Mouse (Mus musculus): ENCODE results near the gene Dio1. TPM values are rescaled to one million over a fixed set of nuclear protein-coding genes. Genes with fewer than 3 reads are reported as not detected.

Dio1 gene
- polyA plus RNA-seq, 1 experiment from 2014 or later = 2.3 TPM

DNA sequence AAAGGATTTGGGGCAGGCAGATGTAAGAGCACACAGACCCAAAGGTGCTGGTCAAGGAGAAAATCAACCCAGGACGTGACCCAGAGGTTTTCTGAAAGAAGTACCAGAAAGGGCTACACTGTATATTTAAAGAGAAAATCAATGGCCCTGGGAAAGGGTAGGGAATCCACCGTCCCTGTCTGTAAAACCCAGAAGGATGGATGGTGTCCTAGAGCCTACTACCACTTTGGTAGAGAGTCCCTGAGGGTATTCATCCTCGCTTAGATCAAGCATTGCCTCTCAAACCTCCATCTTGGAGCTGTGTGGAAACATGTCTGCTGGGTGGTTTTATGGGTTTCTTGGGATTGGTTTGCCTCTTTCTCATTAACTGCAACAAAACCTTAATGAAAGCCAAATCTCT lies 52.6 kb downstream of the Dio1 start:
- H3K4me1 ChIP-seq (replicated peaks; ENCODE audit: insufficient read depth, low read length) = peaks cover 3% of the 10 kb centered on the region; the same call in 1 of the 2 replicates
- ATAC-seq (replicated peaks; ENCODE audit: low FRiP score, low read depth) (no peak), DNase-seq (ENCODE audit: low spot score) (no peak)
- WGBS = 28% methylated on average over 3 of the region's 3 CpGs
- no peaks in the 10 kb centered on the region for H3K36me3 ChIP-seq (ENCODE audit: insufficient read depth, low read length)
- peak overlapping the region; percentile 83 for H3K4me2 ChIP-seq (ENCODE audit: low read length)
- H3K9ac ChIP-seq (ENCODE audit: low read depth, low read length) = peak overlapping the region; percentile 80
- H3K4me3 ChIP-seq (replicated peaks; ENCODE audit: low read depth, low read length) = peak overlapping the region; percentile 93
- no peak for TF ChIP-seq CTCF (IDR thresholded peaks at IDR 0.05; ENCODE audit: low read depth)
- H3K9me3 ChIP-seq (replicated peaks; ENCODE audit: low read length) = no peaks in the 10 kb centered on the region
- no peaks in the 10 kb centered on the region for H3K27me3 ChIP-seq (ENCODE audit: insufficient read depth, low read length)
- H3K27ac ChIP-seq = peak overlapping the region; percentile 81

DNA sequence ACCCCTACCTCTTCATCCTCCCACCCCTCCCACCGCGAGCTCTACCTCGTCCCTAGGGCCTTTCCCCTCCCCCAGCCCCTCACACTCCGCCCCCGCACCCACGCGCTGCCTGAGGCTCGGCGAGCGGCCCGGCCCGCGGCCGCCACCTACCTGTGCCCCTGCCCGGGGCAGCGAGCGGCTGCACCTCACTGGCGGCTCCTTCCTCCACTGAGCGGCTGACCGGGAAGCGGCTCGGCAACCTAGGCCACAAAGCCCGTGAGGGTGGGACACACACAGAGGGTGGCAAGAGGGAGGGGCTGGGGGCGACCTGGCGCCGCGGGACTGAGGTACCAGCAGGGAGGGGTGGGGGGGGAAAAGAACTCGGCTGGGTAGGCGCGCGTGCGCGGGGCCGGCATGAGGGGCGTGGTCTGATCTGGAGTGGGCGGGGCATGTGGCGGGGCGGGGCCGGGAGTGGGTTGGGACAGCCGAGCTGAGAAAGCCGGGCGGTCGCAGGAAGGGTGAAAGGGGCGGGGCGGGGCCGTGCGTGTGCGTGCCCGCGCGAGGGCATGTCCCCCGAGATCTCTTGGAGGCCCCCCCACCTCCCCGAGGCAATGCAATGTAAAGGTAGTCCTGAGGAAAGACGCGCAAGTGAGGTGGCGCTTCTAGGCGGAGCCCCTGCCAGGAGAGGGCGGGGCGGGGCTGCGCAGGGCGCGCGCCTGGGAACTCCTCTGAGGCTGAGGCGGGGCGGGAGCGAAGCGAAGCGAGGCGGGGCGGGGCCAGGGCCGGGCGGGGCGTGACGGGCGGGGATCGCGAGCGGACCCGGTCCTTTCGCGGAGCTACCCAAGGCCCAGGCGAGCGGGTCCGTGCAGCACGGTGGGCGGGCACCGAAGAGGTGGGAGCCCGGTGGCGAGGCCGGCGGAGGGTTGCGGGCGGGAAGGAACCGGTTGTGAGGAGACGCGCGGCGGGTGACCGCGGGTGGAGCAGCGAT lies 53.6 kb downstream of the Dio1 start, which contains the start of the genes Lrrc42 and Hspb11:
TSS of gene Lrrc42 (minus strand) at position 408 of the 967 bp plus-strand sequence.
TSS of gene Hspb11 (plus strand) at position 469 of the 967 bp plus-strand sequence.
- TF ChIP-seq CTCF (IDR thresholded peaks at IDR 0.05; ENCODE audit: low read depth) = peak; percentile 47
- H3K4me2 ChIP-seq (ENCODE audit: low read length) = peak within 1 kb of the TSS; percentile 83
- peak; percentile 97 for ATAC-seq (replicated peaks; ENCODE audit: low FRiP score, low read depth)

DNA sequence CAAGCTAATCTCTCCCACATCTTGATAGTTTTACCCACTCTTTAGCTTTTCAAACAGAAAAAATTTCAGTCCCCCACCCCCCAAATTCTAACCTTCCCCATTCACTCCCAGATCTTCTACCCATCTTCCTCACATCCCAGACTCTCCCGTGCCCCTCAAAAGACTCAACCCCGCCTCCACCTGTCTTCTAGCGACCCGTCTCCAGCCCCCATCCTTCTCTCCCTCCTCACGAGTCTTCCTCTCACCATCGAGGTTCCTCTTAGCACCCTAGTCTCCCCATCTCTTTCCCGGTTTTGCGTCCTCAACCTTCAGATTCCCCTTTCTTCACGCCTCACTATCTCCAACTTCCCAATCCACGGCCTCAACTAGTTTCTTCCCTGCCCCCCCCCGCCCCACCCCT lies 54.4 kb downstream of the Dio1 start:
- H3K4me2 ChIP-seq (ENCODE audit: low read length) = peak overlapping the region; percentile 83
- peak overlapping the region; percentile 80 for H3K9ac ChIP-seq (ENCODE audit: low read depth, low read length)
- peaks cover under 1% of the 10 kb centered on the region; the same call in 1 of the 2 replicates for H3K36me3 ChIP-seq (ENCODE audit: insufficient read depth, low read length)
- peaks cover 3% of the 10 kb centered on the region; the same call in 1 of the 2 replicates for H3K4me1 ChIP-seq (replicated peaks; ENCODE audit: insufficient read depth, low read length)
- no peaks in the 10 kb centered on the region for H3K27me3 ChIP-seq (ENCODE audit: insufficient read depth, low read length)
- peak overlapping the region; percentile 81 for H3K27ac ChIP-seq
- H3K9me3 ChIP-seq (replicated peaks; ENCODE audit: low read length) = no peaks in the 10 kb centered on the region
- WGBS = 2% methylated on average over 11 of the region's 11 CpGs
- no peak for TF ChIP-seq CTCF (IDR thresholded peaks at IDR 0.05; ENCODE audit: low read depth)
- H3K4me3 ChIP-seq (replicated peaks; ENCODE audit: low read depth, low read length) = peak overlapping the region; percentile 93
- ATAC-seq (replicated peaks; ENCODE audit: low FRiP score, low read depth) (no peak), DNase-seq (ENCODE audit: low spot score) (peak; percentile 16)

More for the DNA sequence above, 53.6 kb downstream of the Dio1 start, which contains the start of the genes Lrrc42 and Hspb11:
- Histone ChIP-seq H3K9ac (ENCODE audit: low read depth, low read length) (peak within 1 kb of the TSS; percentile 80), H3K4me3 (replicated peaks; ENCODE audit: low read depth, low read length) (peak within 1 kb of the TSS; percentile 93), H3K27me3 (ENCODE audit: insufficient read depth, low read length) (no peaks in the 10 kb centered on the region), H3K36me3 (ENCODE audit: insufficient read depth, low read length) (no peaks in the 10 kb centered on the region), H3K9me3 (replicated peaks; ENCODE audit: low read length) (no peaks in the 10 kb centered on the region), H3K27ac (peak within 1 kb of the TSS; percentile 81), H3K4me1 (replicated peaks; ENCODE audit: insufficient read depth, low read length) (peaks cover 3% of the 10 kb centered on the region; the same call in 1 of the 2 replicates)
- DNase-seq (ENCODE audit: low spot score) = peak; percentile 97
- under 1% methylated on average over 88 of the region's 101 CpGs for WGBS

DNA sequence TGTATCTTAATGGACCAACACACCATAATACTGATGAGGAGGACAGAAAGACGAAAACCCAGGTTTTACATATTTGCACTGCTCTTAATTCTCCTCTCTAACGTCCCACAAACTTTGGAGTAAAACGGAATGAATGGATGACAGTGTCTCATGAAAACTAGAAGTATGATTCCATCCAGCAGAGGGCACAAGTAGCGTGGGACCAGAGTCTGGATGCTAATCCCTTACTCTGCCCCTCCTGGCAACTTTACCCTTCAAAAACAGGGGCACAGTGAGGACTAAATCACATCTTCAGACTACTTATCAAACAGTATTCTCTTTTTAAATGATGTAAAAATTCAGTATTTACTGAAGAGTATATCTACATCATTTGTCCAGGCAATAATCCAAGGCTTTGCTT lies 56.5 kb downstream of the Dio1 start:
- H3K4me3 ChIP-seq (replicated peaks; ENCODE audit: low read depth, low read length) = no peak overlapping the region
- 25% methylated on average over 4 of the region's 4 CpGs for WGBS
- peaks cover 14% of the 10 kb centered on the region; the same call in 1 of the 2 replicates for H3K4me1 ChIP-seq (replicated peaks; ENCODE audit: insufficient read depth, low read length)
- H3K9me3 ChIP-seq (replicated peaks; ENCODE audit: low read length) = no peaks in the 10 kb centered on the region
- DNase-seq (ENCODE audit: low spot score) (peak; percentile 85), ATAC-seq (replicated peaks; ENCODE audit: low FRiP score, low read depth) (no peak)
- peaks cover 5% of the 10 kb centered on the region; the same call in 1 of the 2 replicates for H3K36me3 ChIP-seq (ENCODE audit: insufficient read depth, low read length)
- H3K9ac ChIP-seq (ENCODE audit: low read depth, low read length) = no peak overlapping the region
- TF ChIP-seq CTCF (IDR thresholded peaks at IDR 0.05; ENCODE audit: low read depth) = peak; percentile 86
- H3K27me3 ChIP-seq (ENCODE audit: insufficient read depth, low read length) = no peaks in the 10 kb centered on the region
- no peak overlapping the region for H3K27ac ChIP-seq
- no peak overlapping the region for H3K4me2 ChIP-seq (ENCODE audit: low read length)

DNA sequence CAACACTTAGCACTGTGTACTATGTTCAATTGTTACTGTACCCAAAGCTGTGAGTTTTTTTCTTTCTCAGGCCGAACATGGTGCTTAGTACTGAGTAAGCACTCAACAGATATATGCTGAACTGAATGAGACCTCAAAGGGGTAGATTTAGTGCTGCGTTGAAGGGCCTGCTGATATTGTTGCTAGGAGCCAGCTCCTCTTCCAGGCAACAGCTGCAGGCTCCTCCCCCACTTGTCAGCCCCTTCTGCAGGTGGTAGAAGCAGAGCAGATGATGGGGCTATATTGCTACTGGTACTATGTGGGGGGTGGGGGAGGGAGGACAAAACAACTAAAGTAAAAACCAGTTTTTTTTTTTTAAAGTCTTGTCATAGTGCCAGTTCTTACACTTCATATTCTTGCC lies 57.5 kb downstream of the Dio1 start:
- no peak for TF ChIP-seq CTCF (IDR thresholded peaks at IDR 0.05; ENCODE audit: low read depth)
- WGBS = 47% methylated on average over 2 of the region's 2 CpGs
- Histone ChIP-seq H3K27me3 (ENCODE audit: insufficient read depth, low read length) (no peaks in the 10 kb centered on the region), H3K9me3 (replicated peaks; ENCODE audit: low read length) (no peaks in the 10 kb centered on the region), H3K4me1 (replicated peaks; ENCODE audit: insufficient read depth, low read length) (peaks cover 18% of the 10 kb centered on the region; the same call in 1 of the 2 replicates), H3K9ac (ENCODE audit: low read depth, low read length) (no peak overlapping the region), H3K4me2 (ENCODE audit: low read length) (no peak overlapping the region), H3K36me3 (ENCODE audit: insufficient read depth, low read length) (peaks cover 5% of the 10 kb centered on the region; the same call in 1 of the 2 replicates), H3K27ac (no peak overlapping the region), H3K4me3 (replicated peaks; ENCODE audit: low read depth, low read length) (no peak overlapping the region)
- ATAC-seq (replicated peaks; ENCODE audit: low FRiP score, low read depth) (no peak), DNase-seq (ENCODE audit: low spot score) (no peak)

DNA sequence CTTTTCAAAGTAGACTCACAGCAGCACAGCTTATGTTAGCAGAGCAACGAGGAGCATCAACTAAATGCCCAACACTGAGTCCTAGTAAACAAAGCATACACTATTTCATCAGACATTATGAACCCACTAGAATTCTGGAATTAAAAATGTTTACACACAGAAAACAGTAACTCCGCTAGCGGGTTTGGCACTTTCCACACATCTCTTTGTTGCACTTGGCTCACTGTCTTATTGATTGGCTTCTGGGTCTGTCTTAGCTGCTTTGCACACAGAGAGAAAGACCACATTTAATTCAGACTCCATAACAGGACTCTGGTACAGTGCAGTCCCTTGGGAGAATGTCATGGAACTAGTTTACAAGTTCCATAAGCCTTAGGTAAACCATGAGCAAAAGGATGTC lies 58.9 kb downstream of the Dio1 start:
- Histone ChIP-seq H3K27me3 (ENCODE audit: insufficient read depth, low read length) (no peaks in the 10 kb centered on the region), H3K9ac (ENCODE audit: low read depth, low read length) (no peak overlapping the region), H3K4me1 (replicated peaks; ENCODE audit: insufficient read depth, low read length) (peaks cover 23% of the 10 kb centered on the region; the same call in 1 of the 2 replicates), H3K4me2 (ENCODE audit: low read length) (no peak overlapping the region), H3K27ac (no peak overlapping the region), H3K4me3 (replicated peaks; ENCODE audit: low read depth, low read length) (no peak overlapping the region), H3K9me3 (replicated peaks; ENCODE audit: low read length) (no peaks in the 10 kb centered on the region), H3K36me3 (ENCODE audit: insufficient read depth, low read length) (peaks cover 5% of the 10 kb centered on the region; the same call in 1 of the 2 replicates)
- DNase-seq (ENCODE audit: low spot score) = no peak
- 80% methylated on average over 3 of the region's 3 CpGs for WGBS
- no peak for TF ChIP-seq CTCF (IDR thresholded peaks at IDR 0.05; ENCODE audit: low read depth)
- no peak for ATAC-seq (replicated peaks; ENCODE audit: low FRiP score, low read depth)
